Mouse (Mus musculus) small intestine, adult 2 months (tissue): ENCODE data around the gene Pfkfb3.

Source experiments
- CTCF ChIP-seq: fragments of 200-500 bp; IDR thresholded peaks from 2 replicates; pipeline ENCODE4 v1.5.1; 2012; ENCODE audit warnings: low read depth, mild to moderate bottlenecking, control low read depth, inconsistent platforms, low read length, moderate library complexity, mixed read lengths; ENCODE audit not compliant: insufficient replicate concordance, insufficient read length; ENCODE audit errors: extremely low read depth
- POLR2A ChIP-seq: fragments of 200-500 bp; IDR thresholded peaks from 2 replicates; pipeline ENCODE4 v1.6.1; 2012; ENCODE audit warnings: low read depth, mild to moderate bottlenecking, control low read depth, inconsistent platforms, low read length, moderate library complexity

GRCm38 (mm10) chr2:11460976-11461375, 92.9 kb downstream of the Pfkfb3 start:
- TF ChIP-seq CTCF (no peak), POLR2A (no peak)
